Comparison of ENCODE assay signal across 7 mouse cellular contexts in the genomic region with DNA sequence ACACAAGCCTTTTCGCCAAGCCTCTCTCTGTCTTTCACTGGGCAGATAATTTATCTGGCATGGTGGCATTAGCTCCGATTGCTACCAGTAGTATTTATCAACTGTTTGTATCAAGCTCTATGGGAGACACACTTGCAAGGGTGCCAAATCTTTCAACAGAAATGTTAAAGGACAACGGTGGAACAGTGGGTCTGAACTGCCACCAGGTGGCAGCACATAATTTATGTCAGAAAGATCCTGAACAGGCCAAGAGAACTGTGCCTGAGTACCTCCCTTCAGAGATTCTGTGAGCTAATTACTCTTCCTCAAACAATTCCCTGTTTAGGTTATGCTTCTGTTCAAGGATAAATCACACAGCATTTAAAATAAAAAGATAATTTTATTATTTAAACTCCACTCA. TPM values are rescaled to one million over a fixed set of nuclear protein-coding genes. Genes with fewer than 3 reads are reported as not detected.
DNase-seq lines count a peak whose midpoint lies in the region; TF ChIP-seq lines count a peak whose summit lies in the region.

No protein-coding gene starts in this region.

- H3K27ac ChIP-seq in layer of hippocampus, adult 2 months = no peak overlapping the region

- H3K4me3 ChIP-seq in layer of hippocampus, adult 2 months = no peak overlapping the region

- peak; percentile 85 for DNase-seq in ES-CJ7 (ENCODE audit: low read depth, low spot score)
- peak; percentile 61 to 66 for DNase-seq in adrenal gland, adult 18-20 months (ENCODE audit: low spot score in 2 of 2)
- peak; percentile 89 for DNase-seq in embryo, embryonic 10 days (ENCODE audit: low spot score)
- DNase-seq in gastrocnemius, adult 8-10 months (ENCODE audit: low spot score in 2 of 2) = peak; percentile 24 to 29
- DNase-seq in layer of hippocampus, adult 2 months (ENCODE audit: low spot score in 2 of 2) = peak; percentile 71 to 77
- DNase-seq in lung, postnatal 36 days = peak; percentile 85
- DNase-seq in right cerebral cortex, postnatal 36 days (ENCODE audit: low spot score in 2 of 2) = peak; percentile 24 to 56

- peak; percentile 94 for TF ChIP-seq CTCF in layer of hippocampus, adult 2 months (conservative IDR thresholded peaks at IDR 0.05)

RNA-seq across cellular contexts. Expression of a gene that starts 1.4 kb away (rescaled TPM):
- 1 to 10 TPM; 2.6 to 2.7 TPM for total RNA-seq in adrenal gland, adult 18-20 months (2021)
- 1 to 10 TPM; 1.6 to 1.9 (median 1.7) TPM for total RNA-seq in gastrocnemius, adult 8-10 months (2022)
- 1 to 10 TPM; 4.2 to 4.8 TPM for total RNA-seq in layer of hippocampus, adult 2 months (2021)

RNA-seq across cellular contexts. Expression of a gene that starts 11.1 kb away (rescaled TPM):
- total RNA-seq in adrenal gland, adult 18-20 months (2021) = 10 to 100 TPM; 15.4 to 15.5 TPM
- 1 to 10 TPM; 1.2 to 2.2 (median 1.7) TPM for total RNA-seq in gastrocnemius, adult 8-10 months (2022)
- 1 to 10 TPM; 3.9 to 6.0 TPM for total RNA-seq in layer of hippocampus, adult 2 months (2021)

RNA-seq across cellular contexts. Expression of a gene that starts 11.2 kb away (rescaled TPM):
- 10 to 100 TPM; 32.3 to 40.3 TPM for total RNA-seq in adrenal gland, adult 18-20 months (2021)
- total RNA-seq in gastrocnemius, adult 8-10 months (2022) = 10 to 100 TPM; 30.4 to 34.6 (median 33.3) TPM
- 10 to 100 TPM; 16.4 to 20.8 TPM for total RNA-seq in layer of hippocampus, adult 2 months (2021)

RNA-seq across cellular contexts. Expression of a gene that starts 34.1 kb away (rescaled TPM):
- 100 to 1,000 TPM; 648 to 719 TPM for total RNA-seq in adrenal gland, adult 18-20 months (2021)
- total RNA-seq in gastrocnemius, adult 8-10 months (2022) = 100 to 1,000 TPM; 247 to 330 (median 264) TPM
- 100 to 1,000 TPM; 143 to 151 TPM for total RNA-seq in layer of hippocampus, adult 2 months (2021)

Comparison
In these comparisons a context has a peak if more than half of its experiments do, and no peak if none do; other contexts are left out.
1. DNase-seq: peak in every context shown above with its lines; median percentile 89 in embryo, embryonic 10 days; 85 in ES-CJ7; 85 in lung, postnatal 36 days; 74 in layer of hippocampus, adult 2 months; 64 in adrenal gland, adult 18-20 months; 40 in right cerebral cortex, postnatal 36 days; 26 in gastrocnemius, adult 8-10 months.